Mouse (Mus musculus) granulocyte monocyte progenitor cell, adult 5-6 weeks (primary cell): ENCODE results near the gene Ist1. TPM values are rescaled to one million over a fixed set of nuclear protein-coding genes. Genes with fewer than 3 reads are reported as not detected.

ENCODE experiments used
- total RNA-seq, 2 experiments: library from RNA; stranded (forward) in 1 of 2; stranded (reverse) in 1 of 2; fragments of 200-712, 200-1000 nt in 1 of 2; fragments of >200 nt in 1 of 2; fragmentation: Nextera tagmentation in 1 of 2; gene quantifications; 2 replicates each; pipeline ENCODE4 v1.2.3; 2014 to 2017

Gene Ist1
- total RNA-seq, 2 experiments from 2014 or later: 69.5 to 82.2 TPM

Other genes with a start within 250 kb of the Ist1 start
- not detected in 2 replicates for gene Pmfbp1, start 199.2 kb downstream of the Ist1 start, total RNA-seq (2014; fragmentation: Nextera tagmentation)
- not detected in 2 replicates for gene Pmfbp1, start 199.2 kb downstream of the Ist1 start, total RNA-seq (2017)
- 36.1 and 46.0 TPM in 2 replicates for gene Dhx38, start 127.4 kb downstream of the Ist1 start, total RNA-seq (2014; fragmentation: Nextera tagmentation)
- 65.5 and 67.5 TPM in 2 replicates for gene Dhx38, start 127.4 kb downstream of the Ist1 start, total RNA-seq (2017)
- 9.3 and 15.8 TPM in 2 replicates for gene Txnl4b, start 127.4 kb downstream of the Ist1 start, total RNA-seq (2014; fragmentation: Nextera tagmentation)
- 14.0 and 23.0 TPM in 2 replicates for gene Txnl4b, start 127.4 kb downstream of the Ist1 start, total RNA-seq (2017)
- gene Hp, start 114.1 kb downstream of the Ist1 start, total RNA-seq (2014; fragmentation: Nextera tagmentation): 206 and 211 TPM in 2 replicates
- gene Hp, start 114.1 kb downstream of the Ist1 start, total RNA-seq (2017): 304 and 315 TPM in 2 replicates
- 23.9 and 30.6 TPM in 2 replicates for gene Dhodh, start 84.6 kb downstream of the Ist1 start, total RNA-seq (2014; fragmentation: Nextera tagmentation)
- 28.2 and 28.7 TPM in 2 replicates for gene Dhodh, start 84.6 kb downstream of the Ist1 start, total RNA-seq (2017)
- 0.13 and 2.1 TPM in 2 replicates for gene Pkd1l3, start 78.7 kb downstream of the Ist1 start, total RNA-seq (2014; fragmentation: Nextera tagmentation)
- gene Pkd1l3, start 78.7 kb downstream of the Ist1 start, total RNA-seq (2017): 0.17 and 1.3 TPM in 2 replicates
- gene Zfp821, start 12.3 kb upstream of the Ist1 start, total RNA-seq (2014; fragmentation: Nextera tagmentation): 4.7 and 5.6 TPM in 2 replicates
- gene Zfp821, start 12.3 kb upstream of the Ist1 start, total RNA-seq (2017): 6.9 and 9.7 TPM in 2 replicates
- gene Atxn1l, start 44.5 kb upstream of the Ist1 start, total RNA-seq (2014; fragmentation: Nextera tagmentation): 12.4 and 16.8 TPM in 2 replicates
- 13.5 and 18.4 TPM in 2 replicates for gene Atxn1l, start 44.5 kb upstream of the Ist1 start, total RNA-seq (2017)
- gene Ap1g1, start 85.3 kb upstream of the Ist1 start, total RNA-seq (2014; fragmentation: Nextera tagmentation): 85.2 and 89.6 TPM in 2 replicates
- 68.4 and 88.4 TPM in 2 replicates for gene Ap1g1, start 85.3 kb upstream of the Ist1 start, total RNA-seq (2017)
- gene Phlpp2, start 175.3 kb upstream of the Ist1 start, total RNA-seq (2014; fragmentation: Nextera tagmentation): 7.6 and 12.6 TPM in 2 replicates
- gene Phlpp2, start 175.3 kb upstream of the Ist1 start, total RNA-seq (2017): 8.8 and 9.6 TPM in 2 replicates